Mouse (Mus musculus): ENCODE measurements at regions not wholly inside any gene's neighbourhood (a gene's known extent, or its start where the extent isn't known, plus 50 kb on each side); places are given as distances from the start of the nearest gene placed in this dataset.

- no peak for ATAC-seq (ENCODE audit: insufficient number of reproducible peaks, low FRiP score, low TSS enrichment)
These were observed 71.8 kb downstream of the Scp2d1 start for GRCm38 (mm10) chr2:144895254-144895653.

DNA sequence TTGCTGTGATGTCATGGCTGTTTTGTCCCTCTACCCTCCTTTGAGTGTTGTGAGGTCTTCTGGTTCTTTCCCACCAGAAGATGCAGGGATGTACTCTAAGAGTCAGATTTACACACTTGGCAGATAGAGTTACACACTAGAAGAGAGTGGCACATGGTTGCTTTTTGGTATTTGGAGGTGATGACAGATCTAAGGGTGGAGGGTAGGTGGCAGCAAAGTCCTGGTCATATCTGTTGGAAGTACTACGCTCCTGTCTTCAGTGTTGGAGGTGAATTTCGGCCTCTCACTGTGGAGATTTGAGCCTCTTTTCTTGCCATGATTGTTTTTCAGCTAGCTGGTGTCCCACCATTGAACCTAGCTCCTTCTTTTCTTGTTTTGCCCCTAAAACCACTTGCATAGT, 73.0 kb downstream of the Scp2d1 start:
- ATAC-seq (ENCODE audit: insufficient number of reproducible peaks, low FRiP score, low TSS enrichment), result 0 out of 2 replicates have a peak, but pooled peaks have one; percentile 36

GRCm38 (mm10) chr2:144906786-144907185, 83.3 kb downstream of the Scp2d1 start:
- ATAC-seq (ENCODE audit: insufficient number of reproducible peaks, low FRiP score, low TSS enrichment), result no peak

GRCm38 (mm10) chr2:144945840-144946239, 122.4 kb downstream of the Scp2d1 start:
- no peak for ATAC-seq (ENCODE audit: insufficient number of reproducible peaks, low FRiP score, low TSS enrichment)

DNA sequence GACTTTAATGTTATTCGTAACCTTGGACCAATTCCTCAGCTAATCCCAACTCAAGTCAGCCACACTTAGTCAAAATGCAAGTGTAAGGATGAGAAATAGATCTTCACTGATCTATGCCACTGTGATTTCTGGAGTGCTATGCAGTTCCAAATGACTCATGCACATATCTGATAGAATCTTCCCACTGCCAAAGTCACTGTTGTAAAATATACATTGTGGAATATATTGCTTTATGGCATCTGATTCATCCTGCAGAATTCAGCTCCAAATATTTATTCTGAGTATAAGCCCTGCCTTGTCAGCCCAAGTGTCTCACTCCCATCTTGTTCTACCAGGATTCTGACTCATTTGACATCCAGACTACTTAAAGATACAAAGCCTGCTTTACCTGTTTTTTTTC, 123.0 kb downstream of the Scp2d1 start:
- ATAC-seq (ENCODE audit: insufficient number of reproducible peaks, low FRiP score, low TSS enrichment), result no peak

DNA sequence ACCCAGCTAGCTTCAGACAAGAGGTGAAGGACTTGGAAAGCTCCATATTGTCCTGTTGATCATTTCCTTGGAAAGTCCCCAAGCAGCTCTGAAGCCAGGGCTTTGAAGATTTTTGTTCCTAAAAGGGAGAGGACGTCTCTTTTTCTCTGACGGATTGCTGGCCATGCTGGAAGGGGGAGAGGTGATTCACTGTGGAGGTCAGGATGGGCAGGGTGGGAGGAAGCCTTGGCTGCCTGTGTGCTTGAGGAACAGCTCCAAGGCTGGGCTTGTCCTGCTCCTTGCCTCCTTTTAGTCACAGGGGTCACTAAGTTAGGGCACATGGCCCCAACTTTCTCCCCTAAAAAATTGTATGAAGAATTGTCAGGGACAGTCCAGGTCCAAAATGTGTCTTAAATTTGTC, 125.8 kb downstream of the Scp2d1 start:
- ATAC-seq (ENCODE audit: insufficient number of reproducible peaks, low FRiP score, low TSS enrichment), result no peak
